Mouse (Mus musculus): ENCODE results near the gene Gli2. TPM values are rescaled to one million over a fixed set of nuclear protein-coding genes. Genes with fewer than 3 reads are reported as not detected.

The Gli2 gene
- polyA plus RNA-seq, 1 experiment from 2014 or later = 18.8 TPM

DNA sequence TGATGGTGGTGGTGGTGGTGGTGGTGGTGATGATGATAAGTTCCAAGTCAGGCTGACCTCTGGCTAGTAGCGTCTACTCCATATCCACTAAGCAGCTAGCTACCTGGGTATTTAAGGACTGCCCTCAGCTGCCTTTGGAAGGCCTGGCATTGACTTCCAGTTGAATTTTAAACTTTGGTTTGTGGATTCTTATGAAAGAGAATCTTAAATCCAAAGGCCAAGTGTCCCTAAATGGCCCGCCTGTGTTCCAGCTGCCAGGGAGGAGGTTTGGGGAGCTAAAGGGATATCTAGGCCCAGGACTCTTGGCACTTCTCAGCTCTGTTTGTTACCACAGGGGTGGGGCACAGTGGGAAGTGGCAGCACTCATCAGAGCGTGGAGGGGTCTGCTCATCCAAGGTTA is 85.4 kb downstream of the Gli2 start:
- no peak for ATAC-seq (ENCODE audit: insufficient number of reproducible peaks, low FRiP score, low TSS enrichment, low read depth)
- WGBS = 95% methylated on average over 3 of the region's 3 CpGs
- no peaks in the 10 kb centered on the region for H3K27me3 ChIP-seq
- no peak overlapping the region for H3K4me2 ChIP-seq (replicated peaks)
- H3K36me3 ChIP-seq = peaks cover 42% of the 10 kb centered on the region
- no peak overlapping the region for H3K4me3 ChIP-seq (replicated peaks)
- H3K27ac ChIP-seq (replicated peaks) = no peak overlapping the region
- H3K4me1 ChIP-seq = peaks cover 14% of the 10 kb centered on the region
- no peak overlapping the region for H3K9ac ChIP-seq
- no peaks in the 10 kb centered on the region for H3K9me3 ChIP-seq (replicated peaks)

DNA sequence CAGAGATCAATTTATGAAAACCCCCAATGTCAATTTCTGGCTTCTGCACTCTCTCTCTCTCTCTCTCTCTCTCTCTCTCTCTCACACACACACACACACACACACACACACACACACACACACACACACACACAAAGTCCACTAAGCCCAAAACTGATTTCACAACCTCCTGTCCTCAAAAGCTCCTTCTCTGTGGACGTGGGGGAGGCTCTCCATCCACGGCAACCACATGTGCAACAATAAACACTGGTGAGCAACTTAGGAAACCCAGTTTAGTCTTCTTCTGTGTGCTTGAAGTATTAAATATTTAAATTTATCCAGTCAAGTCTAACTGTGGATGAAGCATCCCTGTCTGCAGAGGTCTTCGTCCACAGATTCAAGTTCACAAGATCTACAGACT is 86.1 kb downstream of the Gli2 start:
- H3K9me3 ChIP-seq (replicated peaks) = no peaks in the 10 kb centered on the region
- H3K27ac ChIP-seq (replicated peaks) = no peak overlapping the region
- ATAC-seq (ENCODE audit: insufficient number of reproducible peaks, low FRiP score, low TSS enrichment, low read depth) = no peak
- WGBS = 71% methylated on average over 3 of the region's 3 CpGs
- no peaks in the 10 kb centered on the region for H3K27me3 ChIP-seq
- peaks cover 35% of the 10 kb centered on the region for H3K36me3 ChIP-seq
- H3K4me1 ChIP-seq = peaks cover 14% of the 10 kb centered on the region
- no peak overlapping the region for H3K9ac ChIP-seq
- H3K4me2 ChIP-seq (replicated peaks) = no peak overlapping the region
- no peak overlapping the region for H3K4me3 ChIP-seq (replicated peaks)

DNA sequence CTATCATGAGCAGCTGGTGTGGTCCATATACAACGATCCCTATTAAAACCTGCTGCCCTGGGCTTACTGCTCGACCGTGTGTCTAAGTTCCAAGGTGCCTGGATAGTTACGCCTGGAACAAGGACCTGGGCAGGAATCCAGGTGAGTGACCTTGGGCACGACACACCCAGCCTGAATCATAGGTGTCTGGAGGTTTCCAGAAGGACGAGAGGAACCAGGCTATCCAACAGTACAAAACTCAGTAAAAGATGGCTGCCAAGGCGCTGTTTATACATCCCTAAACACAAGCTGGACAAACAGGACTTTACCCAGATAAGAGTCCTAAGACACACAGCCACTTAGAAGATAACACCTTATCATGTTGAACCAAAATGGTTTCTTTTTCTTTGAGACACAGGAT is 94.8 kb downstream of the Gli2 start:
- no peak overlapping the region for H3K27ac ChIP-seq (replicated peaks)
- peaks cover 35% of the 10 kb centered on the region for H3K4me1 ChIP-seq
- peaks cover 6% of the 10 kb centered on the region; the same call in 1 of the 2 replicates for H3K36me3 ChIP-seq
- no peak for ATAC-seq (ENCODE audit: insufficient number of reproducible peaks, low FRiP score, low TSS enrichment, low read depth)
- H3K9me3 ChIP-seq (replicated peaks) = no peaks in the 10 kb centered on the region
- H3K4me2 ChIP-seq (replicated peaks) = no peak overlapping the region
- H3K4me3 ChIP-seq (replicated peaks) = no peak overlapping the region
- H3K27me3 ChIP-seq = no peaks in the 10 kb centered on the region
- H3K9ac ChIP-seq = no peak overlapping the region
- 82% methylated on average over 7 of the region's 7 CpGs for WGBS

DNA sequence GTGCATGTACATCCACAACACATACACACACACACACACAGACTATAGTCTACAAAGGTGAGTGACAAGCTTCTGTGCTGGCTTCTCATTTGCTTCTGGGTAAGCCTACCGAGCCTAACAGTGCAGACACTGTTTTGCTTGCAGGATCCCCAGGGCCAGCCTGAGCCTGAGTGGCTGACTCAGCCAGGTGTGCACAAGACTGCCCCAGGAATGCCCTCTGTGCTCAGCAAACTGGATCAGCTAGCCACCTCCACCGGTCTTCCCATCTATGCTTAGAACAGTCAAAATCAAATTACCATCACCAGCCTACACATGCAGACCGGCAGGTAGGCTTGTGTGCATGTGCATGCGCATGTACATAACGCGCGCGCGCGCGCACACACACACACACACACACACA is 97.6 kb downstream of the Gli2 start:
- peaks cover 51% of the 10 kb centered on the region for H3K4me1 ChIP-seq
- H3K27me3 ChIP-seq = no peaks in the 10 kb centered on the region
- no peak overlapping the region for H3K4me2 ChIP-seq (replicated peaks)
- 79% methylated on average over 11 of the region's 11 CpGs for WGBS
- no peaks in the 10 kb centered on the region for H3K9me3 ChIP-seq (replicated peaks)
- peak overlapping the region; percentile 61 for H3K27ac ChIP-seq (replicated peaks)
- H3K4me3 ChIP-seq (replicated peaks) = no peak overlapping the region
- H3K9ac ChIP-seq = no peak overlapping the region
- ATAC-seq (ENCODE audit: insufficient number of reproducible peaks, low FRiP score, low TSS enrichment, low read depth) = no peak
- peaks cover 12% of the 10 kb centered on the region; the same call in 1 of the 2 replicates for H3K36me3 ChIP-seq

DNA sequence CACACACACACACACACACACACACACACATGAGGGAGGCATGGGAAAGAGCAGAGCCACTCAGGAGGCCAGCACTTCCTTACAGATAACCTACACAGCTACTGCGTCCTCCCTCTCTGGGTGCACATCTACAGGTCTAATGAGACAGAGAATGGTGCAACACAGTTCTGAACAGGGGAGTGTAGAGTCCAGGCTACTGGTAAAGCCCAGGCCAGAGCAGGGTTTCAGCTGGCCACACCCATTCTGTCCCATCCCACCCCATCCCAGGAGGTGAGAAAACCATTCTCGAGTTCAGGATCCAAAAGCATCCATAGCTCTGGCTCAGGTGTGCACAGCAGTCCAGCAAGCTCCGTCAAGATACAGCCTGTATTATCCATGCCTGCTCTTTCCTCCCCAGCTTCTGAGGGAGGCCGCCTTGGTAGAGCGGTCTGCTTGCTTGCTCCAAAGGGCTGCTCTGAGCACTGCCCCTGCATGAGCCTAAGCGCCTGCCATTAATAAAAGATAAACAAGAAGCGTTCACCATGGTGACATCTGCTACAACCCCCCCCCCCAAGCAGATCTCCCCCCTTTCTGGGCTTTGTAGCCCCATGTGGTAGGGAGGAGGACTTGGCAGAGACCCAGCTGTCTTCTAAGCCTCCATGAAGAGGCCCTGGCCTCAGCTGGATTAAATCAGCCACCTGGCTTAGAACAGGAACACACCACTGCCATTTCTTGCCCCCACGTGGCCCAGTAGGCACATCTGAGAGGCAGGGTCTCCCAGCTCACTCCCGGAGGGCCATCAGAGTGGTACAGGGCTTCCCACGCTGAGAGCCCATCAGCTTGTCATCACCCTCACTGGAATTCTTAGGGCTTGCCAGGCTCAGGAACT is 98.8 kb downstream of the Gli2 start:
- peak; percentile 79 for ATAC-seq (ENCODE audit: insufficient number of reproducible peaks, low FRiP score, low TSS enrichment, low read depth)

DNA sequence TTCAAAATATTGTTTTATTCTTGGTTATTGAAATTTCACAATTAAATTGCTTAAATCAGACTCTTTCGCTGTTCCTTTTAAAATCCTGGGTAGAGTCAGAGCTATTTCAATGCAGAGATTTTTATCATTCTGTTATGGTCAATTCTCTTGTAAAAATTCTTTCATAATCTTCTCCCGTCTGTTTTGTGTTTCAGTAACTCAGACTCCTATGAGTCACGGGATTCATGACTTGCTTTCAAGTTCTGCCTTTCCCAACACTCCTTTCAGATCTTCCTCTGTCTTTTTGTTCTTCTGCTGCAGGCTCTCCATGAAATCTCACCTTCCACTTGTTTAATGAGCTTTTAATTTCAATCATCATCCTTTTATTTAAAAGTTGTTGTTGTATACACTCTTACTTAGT is 100.4 kb downstream of the Gli2 start:
- WGBS = 32% methylated on average over 3 of the region's 3 CpGs
- H3K27me3 ChIP-seq = no peaks in the 10 kb centered on the region
- H3K27ac ChIP-seq (replicated peaks) = no peak overlapping the region
- no peaks in the 10 kb centered on the region for H3K9me3 ChIP-seq (replicated peaks)
- H3K9ac ChIP-seq = no peak overlapping the region
- H3K36me3 ChIP-seq = peaks cover 26% of the 10 kb centered on the region; the same call in 1 of the 2 replicates
- H3K4me3 ChIP-seq (replicated peaks) = no peak overlapping the region
- no peak overlapping the region for H3K4me2 ChIP-seq (replicated peaks)
- ATAC-seq (ENCODE audit: insufficient number of reproducible peaks, low FRiP score, low TSS enrichment, low read depth) = no peak
- peaks cover 51% of the 10 kb centered on the region for H3K4me1 ChIP-seq

More for the DNA sequence above, 98.8 kb downstream of the Gli2 start:
- H3K4me3 ChIP-seq (replicated peaks) = no peak overlapping the region
- no peak overlapping the region for H3K4me2 ChIP-seq (replicated peaks)
- H3K9me3 ChIP-seq (replicated peaks) = no peaks in the 10 kb centered on the region
- H3K36me3 ChIP-seq = peaks cover 16% of the 10 kb centered on the region; the same call in 1 of the 2 replicates
- peaks cover 51% of the 10 kb centered on the region for H3K4me1 ChIP-seq
- peak overlapping the region; percentile 61; the same call in 1 of the 2 replicates for H3K27ac ChIP-seq (replicated peaks)
- 28% methylated on average over 10 of the region's 10 CpGs for WGBS
- no peak overlapping the region for H3K9ac ChIP-seq
- no peaks in the 10 kb centered on the region for H3K27me3 ChIP-seq

DNA sequence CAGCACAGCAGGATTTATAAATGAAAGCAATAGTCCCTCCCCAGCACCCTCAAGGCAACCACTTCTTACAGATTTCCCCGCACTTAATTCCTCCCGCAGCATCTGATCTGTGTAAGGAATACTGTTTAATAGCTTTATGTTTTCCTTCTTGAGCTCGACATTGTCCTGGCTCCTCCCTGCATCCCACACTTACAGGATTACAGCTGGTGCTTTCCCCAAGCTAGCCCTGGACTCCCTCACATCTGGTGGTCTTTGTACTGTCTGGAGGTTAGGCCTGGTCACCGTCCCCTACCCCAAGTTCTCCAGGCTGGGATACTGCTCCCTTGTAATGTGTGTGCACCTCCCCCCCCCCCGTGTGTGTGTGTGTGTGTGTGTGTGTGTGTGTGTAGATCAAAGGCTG is 101.1 kb downstream of the Gli2 start:
- 31% methylated on average over 5 of the region's 5 CpGs for WGBS
- Histone ChIP-seq H3K9ac (no peak overlapping the region), H3K9me3 (replicated peaks) (no peaks in the 10 kb centered on the region), H3K4me3 (replicated peaks) (no peak overlapping the region), H3K36me3 (peaks cover 27% of the 10 kb centered on the region; the same call in 1 of the 2 replicates), H3K27ac (replicated peaks) (no peak overlapping the region; the same call in 1 of the 2 replicates), H3K27me3 (no peaks in the 10 kb centered on the region), H3K4me1 (peaks cover 51% of the 10 kb centered on the region), H3K4me2 (replicated peaks) (no peak overlapping the region)
- ATAC-seq (ENCODE audit: insufficient number of reproducible peaks, low FRiP score, low TSS enrichment, low read depth) = no peak

DNA sequence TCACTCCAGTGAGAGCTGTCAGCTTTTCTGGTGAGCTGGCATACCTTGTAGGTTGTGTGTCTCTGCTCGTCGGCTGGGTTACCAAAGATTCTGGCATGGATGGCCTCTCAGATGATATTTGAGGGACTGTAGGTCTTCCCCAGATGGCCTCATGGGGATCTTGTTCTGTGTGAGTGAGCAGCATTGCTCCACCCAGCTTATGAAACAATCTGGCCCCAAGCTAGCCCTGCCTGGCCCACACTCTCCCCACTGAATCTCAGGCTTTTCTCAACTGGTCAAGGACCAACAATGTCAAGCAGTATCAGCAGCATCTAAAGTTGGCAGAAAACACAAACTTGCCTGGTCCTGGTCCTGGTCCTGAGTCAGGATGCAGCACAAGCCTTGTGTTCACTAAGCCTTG is 105.0 kb downstream of the Gli2 start:
- Histone ChIP-seq H3K4me1 (peaks cover 27% of the 10 kb centered on the region), H3K27me3 (no peaks in the 10 kb centered on the region), H3K9ac (no peak overlapping the region), H3K4me2 (replicated peaks) (no peak overlapping the region), H3K4me3 (replicated peaks) (no peak overlapping the region), H3K27ac (replicated peaks) (no peak overlapping the region), H3K36me3 (peaks cover 28% of the 10 kb centered on the region; the same call in 1 of the 2 replicates), H3K9me3 (replicated peaks) (no peaks in the 10 kb centered on the region)
- no peak for ATAC-seq (ENCODE audit: insufficient number of reproducible peaks, low FRiP score, low TSS enrichment, low read depth)
- 76% methylated on average over 2 of the region's 2 CpGs for WGBS

DNA sequence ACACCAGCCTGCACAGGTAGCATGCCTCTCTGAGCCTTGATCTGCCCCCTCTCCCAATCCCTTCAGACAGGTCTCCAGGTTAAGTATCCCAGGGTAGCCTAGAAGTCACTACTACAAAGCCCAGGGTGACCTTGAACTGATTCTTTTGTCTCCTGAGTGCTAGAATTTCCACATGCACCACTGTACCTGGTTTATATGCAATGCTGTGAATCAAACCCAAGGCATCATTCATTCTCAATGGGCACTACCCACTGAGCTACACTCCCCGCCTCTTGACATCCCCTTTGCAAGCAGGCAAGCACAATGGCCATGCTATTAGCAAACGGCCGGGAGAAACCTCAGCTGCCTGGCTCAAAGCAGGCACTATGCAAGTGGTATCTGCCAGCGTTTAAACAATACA is 106.2 kb downstream of the Gli2 start:
- no peaks in the 10 kb centered on the region for H3K27me3 ChIP-seq
- no peak overlapping the region for H3K9ac ChIP-seq
- WGBS = 84% methylated on average over 4 of the region's 4 CpGs
- H3K4me2 ChIP-seq (replicated peaks) = no peak overlapping the region
- peaks cover 27% of the 10 kb centered on the region for H3K4me1 ChIP-seq
- no peak for ATAC-seq (ENCODE audit: insufficient number of reproducible peaks, low FRiP score, low TSS enrichment, low read depth)
- H3K4me3 ChIP-seq (replicated peaks) = no peak overlapping the region
- H3K27ac ChIP-seq (replicated peaks) = no peak overlapping the region
- H3K36me3 ChIP-seq = peaks cover 28% of the 10 kb centered on the region; the same call in 1 of the 2 replicates
- H3K9me3 ChIP-seq (replicated peaks) = no peaks in the 10 kb centered on the region

DNA sequence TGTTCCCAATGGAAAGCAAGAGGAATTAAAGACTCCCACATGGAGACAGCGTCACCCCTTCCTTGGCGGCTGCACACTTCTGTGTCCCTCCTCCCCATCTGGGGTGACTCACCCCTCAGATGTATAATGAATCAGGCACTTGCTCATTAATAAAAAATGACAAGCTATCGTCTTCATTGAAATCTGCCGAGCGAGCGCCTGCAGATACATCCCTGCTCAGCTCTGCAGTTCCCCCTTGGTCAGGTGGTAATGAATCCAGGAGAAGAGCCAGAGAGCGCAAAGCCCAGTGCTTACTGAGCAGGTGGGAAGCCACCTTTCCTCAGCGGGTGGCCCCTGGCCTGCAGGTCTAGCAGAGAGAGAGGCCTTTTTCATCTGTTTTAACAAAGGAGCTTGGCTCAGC is 112.1 kb downstream of the Gli2 start:
- no peak overlapping the region for H3K4me2 ChIP-seq (replicated peaks)
- H3K27ac ChIP-seq (replicated peaks) = no peak overlapping the region
- 50% methylated on average over 8 of the region's 8 CpGs for WGBS
- H3K4me3 ChIP-seq (replicated peaks) = no peak overlapping the region
- no peak overlapping the region for H3K9ac ChIP-seq
- peaks cover 3% of the 10 kb centered on the region; the same call in 1 of the 2 replicates for H3K36me3 ChIP-seq
- H3K9me3 ChIP-seq (replicated peaks) = no peaks in the 10 kb centered on the region
- no peaks in the 10 kb centered on the region for H3K27me3 ChIP-seq
- H3K4me1 ChIP-seq = peaks cover 69% of the 10 kb centered on the region
- ATAC-seq (ENCODE audit: insufficient number of reproducible peaks, low FRiP score, low TSS enrichment, low read depth) = no peak

DNA sequence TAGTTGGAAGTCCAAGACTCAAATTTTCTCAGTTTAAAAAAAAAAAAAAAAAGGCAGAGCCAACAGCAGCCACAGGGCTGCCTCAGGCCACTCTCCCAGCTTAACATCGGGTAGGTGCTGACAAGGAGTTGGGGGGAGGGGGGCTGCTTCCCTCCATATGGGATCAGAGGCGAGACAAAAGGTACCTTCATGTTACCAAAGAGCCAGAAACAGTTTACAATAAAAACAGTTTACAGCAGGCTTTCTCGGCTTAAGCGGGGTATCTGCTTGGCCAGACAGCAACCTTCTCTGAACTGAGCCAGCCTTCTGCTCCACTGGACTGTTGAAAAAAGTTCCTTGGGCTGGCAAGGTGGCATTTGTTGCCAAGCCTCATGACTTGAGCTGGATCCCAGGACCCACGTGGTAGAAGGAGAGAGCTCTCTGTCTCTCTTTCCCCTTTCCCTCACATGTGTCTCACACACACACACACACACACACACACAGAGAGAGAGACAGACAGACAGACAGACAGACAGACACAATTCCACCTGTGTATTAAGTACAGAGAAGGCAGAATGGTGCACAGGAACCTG is 113.1 kb downstream of the Gli2 start:
- no peak overlapping the region for H3K27ac ChIP-seq (replicated peaks)
- WGBS = 21% methylated on average over 5 of the region's 5 CpGs
- H3K4me2 ChIP-seq (replicated peaks) = no peak overlapping the region
- no peak overlapping the region for H3K4me3 ChIP-seq (replicated peaks)
- peaks cover 3% of the 10 kb centered on the region; the same call in 1 of the 2 replicates for H3K36me3 ChIP-seq
- H3K4me1 ChIP-seq = peaks cover 78% of the 10 kb centered on the region
- no peaks in the 10 kb centered on the region for H3K27me3 ChIP-seq
- H3K9me3 ChIP-seq (replicated peaks) = no peaks in the 10 kb centered on the region
- no peak overlapping the region for H3K9ac ChIP-seq
- no peak for ATAC-seq (ENCODE audit: insufficient number of reproducible peaks, low FRiP score, low TSS enrichment, low read depth)

Measured in embryonic facial prominence, embryonic 15.5 days (tissue).